Comparison of ENCODE assay signal across 9 mouse cellular contexts in genomic region chr11:83271951-83272843, GRCm38 (mm10). TPM values are rescaled to one million over a fixed set of nuclear protein-coding genes. Genes with fewer than 3 reads are reported as not detected.
DNase-seq lines count a peak whose midpoint lies in the region; ATAC-seq lines count a peak whose summit lies in the region.
"Had no signal": no experiment of that assay in that cellular context is flagged by ENCODE, and none has a peak within 500 bp of the region (broad histone marks: within the 10 kb centered on the region; RNA-seq: fewer than 3 reads in every experiment).

No protein-coding gene starts in this region.

- no peaks in the 10 kb centered on the region for H3K36me3 ChIP-seq in hindbrain, embryonic 10.5 days
- H3K36me3 ChIP-seq in lung, embryonic 15.5 days: no peaks in the 10 kb centered on the region
- H3K36me3 ChIP-seq in splenic B cell, adult 2 months (ENCODE audit: control insufficient read depth, insufficient read depth, low read length, poor library complexity, severe bottlenecking): no peaks in the 10 kb centered on the region

- H3K4me2 ChIP-seq in lung, embryonic 15.5 days: peak overlapping the region; percentile 68; the same call in 1 of the 2 replicates

- no peak for ATAC-seq in lung, embryonic 15.5 days (ENCODE audit: borderline replicate concordance, extremely low read depth, low FRiP score, low TSS enrichment)

- no peaks in the 10 kb centered on the region for H3K9me3 ChIP-seq in hindbrain, embryonic 10.5 days
- H3K9me3 ChIP-seq in lung, embryonic 15.5 days: no peaks in the 10 kb centered on the region

- H3K27ac ChIP-seq in hindbrain, embryonic 10.5 days: no peak overlapping the region
- peak overlapping the region; percentile 46 for H3K27ac ChIP-seq in lung, embryonic 15.5 days

- peaks cover 6% of the 10 kb centered on the region; the same call in 1 of the 2 replicates for H3K27me3 ChIP-seq in hindbrain, embryonic 10.5 days (ENCODE audit: insufficient read depth, poor library complexity, severe bottlenecking)
- no peaks in the 10 kb centered on the region; the same call in 1 of the 2 replicates for H3K27me3 ChIP-seq in lung, embryonic 15.5 days
- no peaks in the 10 kb centered on the region for H3K27me3 ChIP-seq in splenic B cell, adult 2 months (ENCODE audit: control insufficient read depth, insufficient read depth, low read length, poor library complexity, severe bottlenecking)

- H3K4me1 ChIP-seq in hindbrain, embryonic 10.5 days (replicated peaks): no peaks in the 10 kb centered on the region; the same call in 1 of the 2 replicates
- H3K4me1 ChIP-seq in lung, embryonic 15.5 days: peaks cover 9% of the 10 kb centered on the region; the same call in 1 of the 2 replicates

- no peak overlapping the region for H3K9ac ChIP-seq in lung, embryonic 15.5 days

- H3K4me3 ChIP-seq in hindbrain, embryonic 10.5 days: no peak overlapping the region
- no peak overlapping the region for H3K4me3 ChIP-seq in lung, embryonic 15.5 days

- WGBS in hindbrain, embryonic 10.5 days: 19% methylated on average over 2 of the region's 2 CpGs
- WGBS in lung, embryonic 15.5 days: 16% methylated on average over 2 of the region's 2 CpGs

- peak; percentile 49 to 58 for DNase-seq in cerebellum, postnatal 10 days
- DNase-seq in cerebellum, adult 11 months: no peak
- peak; percentile 37 for DNase-seq in testis, postnatal 14 days (ENCODE audit: low spot score)
- no peak for DNase-seq in testis, postnatal 10 days (ENCODE audit: low spot score)
- peak; percentile 6 for DNase-seq in hindbrain, embryonic 10.5 days (ENCODE audit: low spot score)
- peak; percentile 76 for DNase-seq in splenic B cell, adult 2 months (ENCODE audit: low read depth, low spot score)
- DNase-seq in adrenal gland, postnatal 4 days (ENCODE audit: low spot score in 2 of 2): no peak

RNA-seq across cellular contexts. Expression of gene Slfn14, which starts 14.3 kb away (rescaled TPM):
- polyA plus RNA-seq in hindbrain, embryonic 10.5 days (2016; fragmentation: Nextera tagmentation; extraction: Ambion mirVana): 0.11 and 0.30 TPM in 2 replicates
- polyA plus RNA-seq in lung, embryonic 15.5 days (2015; fragmentation: Nextera tagmentation; extraction: Ambion mirVana): 0.27 and 0.53 TPM in 2 replicates
- 1 to 10 TPM; 1.9 to 3.7 TPM for total RNA-seq in adrenal gland, postnatal 4 days (2021)
- total RNA-seq: left cerebral cortex, postnatal 25 days had no signal

RNA-seq across cellular contexts. Expression of gene Ap2b1, which starts 26.6 kb away (rescaled TPM):
- polyA plus RNA-seq in hindbrain, embryonic 10.5 days (2016; fragmentation: Nextera tagmentation; extraction: Ambion mirVana): 78.9 and 89.2 TPM in 2 replicates
- polyA plus RNA-seq in lung, embryonic 15.5 days (2015; fragmentation: Nextera tagmentation; extraction: Ambion mirVana): 53.1 and 55.7 TPM in 2 replicates
- 100 to 1,000 TPM; 105 to 121 TPM for total RNA-seq in adrenal gland, postnatal 4 days (2021)

RNA-seq across cellular contexts. Expression of gene Pex12, which starts 30.2 kb away (rescaled TPM):
- polyA plus RNA-seq in hindbrain, embryonic 10.5 days (2016; fragmentation: Nextera tagmentation; extraction: Ambion mirVana): 13.9 and 17.2 TPM in 2 replicates
- polyA plus RNA-seq in lung, embryonic 15.5 days (2015; fragmentation: Nextera tagmentation; extraction: Ambion mirVana): 12.1 and 12.3 TPM in 2 replicates
- 10 to 100 TPM; 17.6 to 20.0 TPM for total RNA-seq in adrenal gland, postnatal 4 days (2021)

Comparison
In these comparisons a context has a peak if more than half of its experiments do, and no peak if none do; other contexts are left out.
1. DNase-seq: peak in cerebellum, postnatal 10 days (2 of 2), testis, postnatal 14 days (single experiment), hindbrain, embryonic 10.5 days (single experiment) and splenic B cell, adult 2 months (single experiment); none in cerebellum, adult 11 months (single experiment), testis, postnatal 10 days (single experiment) and adrenal gland, postnatal 4 days (0 of 2).